ENCODE assay signal across 36 mouse cellular contexts in the genomic region with DNA sequence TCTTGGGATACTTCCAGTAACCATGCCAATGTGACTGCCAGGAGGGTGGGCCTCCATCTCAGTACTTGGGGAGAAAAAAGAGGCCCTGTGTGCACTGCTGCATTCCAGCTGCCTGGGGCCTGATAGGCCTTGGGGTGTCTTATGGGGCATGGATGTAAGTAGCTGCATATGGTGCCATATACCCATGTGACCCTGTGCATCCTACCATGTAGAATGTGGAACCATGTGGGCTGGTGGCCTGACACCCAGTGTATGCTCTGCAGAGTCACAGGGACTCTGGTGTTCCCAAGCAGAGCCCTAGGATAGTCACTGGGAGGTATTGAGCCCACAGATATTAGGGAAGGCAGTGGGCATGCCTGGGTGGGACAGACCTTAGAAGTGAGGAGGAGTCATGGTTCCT. TPM values are rescaled to one million over a fixed set of nuclear protein-coding genes. Genes with fewer than 3 reads are reported as not detected.
"Had no signal": no experiment of that assay in that cellular context is flagged by ENCODE, and none has a peak within 500 bp of the region (broad histone marks: within the 10 kb centered on the region; RNA-seq: fewer than 3 reads in every experiment).

No protein-coding gene starts in this region.

- H3K27me3 ChIP-seq: heart, embryonic 12.5 days; heart, embryonic 13.5 days; heart, embryonic 15.5 days; hindbrain, embryonic 12.5 days; hindbrain, embryonic 13.5 days; hindbrain, embryonic 15.5 days; intestine, embryonic 15.5 days; kidney, embryonic 15.5 days had no signal

- H3K4me3 ChIP-seq: heart, adult 2 months; heart, embryonic 10.5 days; heart, embryonic 12.5 days; heart, embryonic 13.5 days; heart, embryonic 15.5 days; hindbrain, embryonic 10.5 days; hindbrain, embryonic 12.5 days; hindbrain, embryonic 13.5 days; hindbrain, embryonic 15.5 days; intestine, embryonic 15.5 days; kidney, embryonic 15.5 days; layer of hippocampus, adult 2 months had no signal

- H3K36me3 ChIP-seq: heart, embryonic 10.5 days; heart, embryonic 12.5 days; heart, embryonic 13.5 days; heart, embryonic 15.5 days; hindbrain, embryonic 10.5 days; hindbrain, embryonic 12.5 days; hindbrain, embryonic 13.5 days; hindbrain, embryonic 15.5 days; intestine, embryonic 15.5 days; kidney, embryonic 15.5 days had no signal

- ATAC-seq: hindbrain, embryonic 16.5 days; hindbrain, postnatal 0 days; inflammation-experienced regulatory T-cells, adult 6 months; intestine, embryonic 15.5 days; intestine, embryonic 16.5 days; intestine, postnatal 0 days had no signal

- H3K27ac ChIP-seq: heart, adult 2 months; heart, embryonic 10.5 days; heart, embryonic 13.5 days; heart, embryonic 15.5 days; hindbrain, embryonic 10.5 days; hindbrain, embryonic 12.5 days; hindbrain, embryonic 13.5 days; hindbrain, embryonic 14.5 days; hindbrain, embryonic 15.5 days; hindbrain, postnatal 0 days; intestine, embryonic 15.5 days; kidney, embryonic 15.5 days; kidney, postnatal 0 days; layer of hippocampus, adult 2 months had no signal

- H3K4me1 ChIP-seq: hindbrain, embryonic 15.5 days had no signal

- H3K9ac ChIP-seq: heart, embryonic 12.5 days; heart, embryonic 13.5 days; heart, embryonic 15.5 days; hindbrain, embryonic 12.5 days; hindbrain, embryonic 13.5 days; hindbrain, embryonic 14.5 days; hindbrain, embryonic 15.5 days; intestine, embryonic 15.5 days; kidney, embryonic 15.5 days had no signal

- DNase-seq: heart, adult 2 months; heart, postnatal 10 days; heart, postnatal 14 days; heart, postnatal 4 days; kidney, adult 11 months; kidney, adult 18-20 months; kidney, adult 2 months; kidney, adult 8-10 months; kidney, adult 9 months; kidney, postnatal 10 days; kidney, postnatal 14 days; kidney, postnatal 25 days; kidney, postnatal 36 days; kidney, postnatal 4 days; layer of hippocampus, adult 9-11 months; layer of hippocampus, postnatal 36 days had no signal

- H3K4me2 ChIP-seq: heart, embryonic 11.5 days; heart, embryonic 12.5 days; heart, embryonic 13.5 days; heart, embryonic 15.5 days; hindbrain, embryonic 12.5 days; hindbrain, embryonic 13.5 days; hindbrain, embryonic 14.5 days; hindbrain, embryonic 15.5 days; intestine, embryonic 15.5 days; kidney, embryonic 15.5 days had no signal

- H3K9me3 ChIP-seq: heart, embryonic 10.5 days; heart, embryonic 12.5 days; heart, embryonic 13.5 days; heart, embryonic 15.5 days; hindbrain, embryonic 10.5 days; hindbrain, embryonic 12.5 days; hindbrain, embryonic 13.5 days; hindbrain, embryonic 15.5 days; intestine, embryonic 15.5 days; kidney, embryonic 15.5 days had no signal

RNA-seq across cellular contexts. Expression of a gene that starts 57.9 kb away (rescaled TPM):
- total RNA-seq: hematopoietic stem cell, adult 5-6 weeks had no signal
